Mouse (Mus musculus) intestine, embryonic 15.5 days (tissue): ENCODE measurements around the gene Ssbp3. TPM values are rescaled to one million over a fixed set of nuclear protein-coding genes. Genes with fewer than 3 reads are reported as not detected.

Experiments
- ATAC-seq: fragments of 200-750 bp; cut with Nextera tagmentation; 2 replicates; pipeline ENCODE4 v1.8.0; 2017; ENCODE audit warnings: moderate TSS enrichment, moderate library complexity
- H3K27ac ChIP-seq: fragments of 300-500 bp; sonication (generic); 2 replicates; pipeline ENCODE4 v1.5.1; 2015; ENCODE audit warnings: mild to moderate bottlenecking, inconsistent platforms
- H3K27me3 ChIP-seq: fragments of 300-500 bp; sonication (generic); replicated peaks from 2 replicates; pipeline ENCODE4 v1.6.1; 2015; ENCODE audit warnings: inconsistent platforms
- H3K36me3 ChIP-seq: fragments of 300-500 bp; sonication (generic); 2 replicates; pipeline ENCODE4 v1.6.1; 2015; ENCODE audit warnings: inconsistent platforms
- H3K4me1 ChIP-seq: fragments of 300-500 bp; sonication (generic); replicated peaks from 2 replicates; pipeline ENCODE4 v1.6.1; 2015; ENCODE audit warnings: inconsistent platforms
- H3K4me2 ChIP-seq: fragments of 300-500 bp; sonication (generic); replicated peaks from 2 replicates; pipeline ENCODE4 v1.6.1; 2015; ENCODE audit warnings: mild to moderate bottlenecking, inconsistent platforms
- H3K4me3 ChIP-seq: fragments of 300-500 bp; sonication (generic); replicated peaks from 2 replicates; pipeline ENCODE4 v1.5.1; 2015; ENCODE audit warnings: inconsistent platforms
- H3K9ac ChIP-seq: fragments of 300-500 bp; sonication (generic); 2 replicates; pipeline ENCODE4 v1.6.1; 2015; ENCODE audit warnings: inconsistent platforms
- H3K9me3 ChIP-seq: fragments of 300-500 bp; sonication (generic); 2 replicates; pipeline ENCODE4 v1.6.1; 2016; ENCODE audit warnings: inconsistent platforms
- WGBS: fragments of 180-500 bp; shearing (Covaris S2); methylation state at CpG from one replicate; pipeline ENCODE4 v1.1.7; 2015; 5-methylcytosine and 5-hydroxymethylcytosine counted together
- polyA plus RNA-seq: library from polyadenylated mRNA; unstranded; fragments of >200 nt; fragmentation: Nextera tagmentation; extraction: Ambion mirVana; gene quantifications from 2 replicates; pipeline ENCODE4 v1.2.1, GENCODE M21; 2015

Ssbp3 gene
- polyA plus RNA-seq, 1 experiment from 2014 or later = 86.0 TPM

GRCm38 (mm10) chr4:106953760-106954159 is 43.3 kb downstream of the Ssbp3 start:
- H3K27ac ChIP-seq = no peak overlapping the region
- H3K4me2 ChIP-seq = no peak overlapping the region
- H3K36me3 ChIP-seq = no peaks in the 10 kb centered on the region
- ATAC-seq = no peak
- H3K4me1 ChIP-seq = peaks cover 56% of the 10 kb centered on the region
- H3K27me3 ChIP-seq = no peaks in the 10 kb centered on the region
- H3K9me3 ChIP-seq = no peaks in the 10 kb centered on the region
- H3K4me3 ChIP-seq = no peak overlapping the region
- H3K9ac ChIP-seq = no peak overlapping the region
- 82% methylated on average over 5 of the region's 5 CpGs for WGBS

- WGBS = 32% methylated on average over 19 of the region's 19 CpGs
- Histone ChIP-seq H3K4me2 (no peak overlapping the region), H3K4me1 (peaks cover 57% of the 10 kb centered on the region), H3K36me3 (no peaks in the 10 kb centered on the region), H3K4me3 (no peak overlapping the region), H3K27me3 (no peaks in the 10 kb centered on the region), H3K27ac (peak overlapping the region; percentile 34; the same call in 1 of the 2 replicates), H3K9me3 (no peaks in the 10 kb centered on the region), H3K9ac (no peak overlapping the region)
- ATAC-seq = peak; percentile 35
These were observed 45.5 kb downstream of the Ssbp3 start for GRCm38 (mm10) chr4:106955729-106956712.

GRCm38 (mm10) chr4:106958117-106958516 is 47.6 kb downstream of the Ssbp3 start:
- Histone ChIP-seq H3K27ac (peak overlapping the region; percentile 40; the same call in 1 of the 2 replicates), H3K36me3 (no peaks in the 10 kb centered on the region), H3K9me3 (no peaks in the 10 kb centered on the region), H3K4me3 (no peak overlapping the region), H3K9ac (no peak overlapping the region), H3K27me3 (no peaks in the 10 kb centered on the region), H3K4me2 (no peak overlapping the region), H3K4me1 (peaks cover 72% of the 10 kb centered on the region)
- 63% methylated on average over 2 of the region's 2 CpGs for WGBS
- ATAC-seq = no peak

- 60% methylated on average over 3 of the region's 3 CpGs for WGBS
- no peak for ATAC-seq
- no peaks in the 10 kb centered on the region for H3K27me3 ChIP-seq
- H3K27ac ChIP-seq = peak overlapping the region; percentile 40; the same call in 1 of the 2 replicates
- peaks cover 74% of the 10 kb centered on the region for H3K4me1 ChIP-seq
- H3K4me3 ChIP-seq = no peak overlapping the region
- H3K9ac ChIP-seq = no peak overlapping the region
- H3K36me3 ChIP-seq = no peaks in the 10 kb centered on the region
- H3K9me3 ChIP-seq = no peaks in the 10 kb centered on the region
- no peak overlapping the region for H3K4me2 ChIP-seq
These were observed 48.1 kb downstream of the Ssbp3 start for GRCm38 (mm10) chr4:106958561-106958960.

GRCm38 (mm10) chr4:106959506-106960302 is 49.2 kb downstream of the Ssbp3 start:
- H3K4me3 ChIP-seq = no peak overlapping the region
- no peak overlapping the region for H3K9ac ChIP-seq
- H3K36me3 ChIP-seq = no peaks in the 10 kb centered on the region
- no peak overlapping the region for H3K4me2 ChIP-seq
- 0 out of 2 replicates have a peak overlapping the region, but pooled peaks have one; percentile 10 for H3K27ac ChIP-seq
- H3K4me1 ChIP-seq = peaks cover 84% of the 10 kb centered on the region
- 42% methylated on average over 12 of the region's 12 CpGs for WGBS
- peak; percentile 26 for ATAC-seq
- H3K9me3 ChIP-seq = no peaks in the 10 kb centered on the region
- H3K27me3 ChIP-seq = no peaks in the 10 kb centered on the region

GRCm38 (mm10) chr4:106960476-106960875 is 50.0 kb downstream of the Ssbp3 start:
- Histone ChIP-seq H3K9ac (no peak overlapping the region), H3K36me3 (no peaks in the 10 kb centered on the region), H3K27ac (no peak overlapping the region), H3K4me2 (no peak overlapping the region), H3K27me3 (no peaks in the 10 kb centered on the region), H3K4me1 (peaks cover 83% of the 10 kb centered on the region), H3K9me3 (no peaks in the 10 kb centered on the region), H3K4me3 (no peak overlapping the region)
- no peak for ATAC-seq
- WGBS = 85% methylated on average over 2 of the region's 2 CpGs

- no peak overlapping the region for H3K4me3 ChIP-seq
- no peaks in the 10 kb centered on the region for H3K9me3 ChIP-seq
- H3K27me3 ChIP-seq = no peaks in the 10 kb centered on the region
- 84% methylated on average over 1 of the region's 1 CpGs for WGBS
- ATAC-seq = no peak
- H3K36me3 ChIP-seq = no peaks in the 10 kb centered on the region
- H3K27ac ChIP-seq = no peak overlapping the region
- no peak overlapping the region for H3K4me2 ChIP-seq
- peaks cover 75% of the 10 kb centered on the region for H3K4me1 ChIP-seq
- H3K9ac ChIP-seq = no peak overlapping the region
These were observed 50.8 kb downstream of the Ssbp3 start for GRCm38 (mm10) chr4:106961321-106961720.

- Histone ChIP-seq H3K4me1 (peaks cover 49% of the 10 kb centered on the region), H3K9me3 (no peaks in the 10 kb centered on the region), H3K9ac (no peak overlapping the region), H3K27me3 (no peaks in the 10 kb centered on the region), H3K4me3 (no peak overlapping the region), H3K36me3 (no peaks in the 10 kb centered on the region), H3K27ac (no peak overlapping the region), H3K4me2 (no peak overlapping the region)
- ATAC-seq = no peak
- whole genome bisulfite sequencing = 57% methylated on average over 9 of the region's 9 CpGs
These were observed 53.9 kb downstream of the Ssbp3 start for GRCm38 (mm10) chr4:106964356-106964755.

- peaks cover 45% of the 10 kb centered on the region for H3K4me1 ChIP-seq
- no peak overlapping the region for H3K4me2 ChIP-seq
- H3K27me3 ChIP-seq = no peaks in the 10 kb centered on the region
- ATAC-seq = no peak
- H3K9me3 ChIP-seq = no peaks in the 10 kb centered on the region
- no peak overlapping the region for H3K9ac ChIP-seq
- WGBS = 68% methylated on average over 10 of the region's 10 CpGs
- H3K36me3 ChIP-seq = no peaks in the 10 kb centered on the region
- no peak overlapping the region for H3K4me3 ChIP-seq
- H3K27ac ChIP-seq = no peak overlapping the region
These were observed 54.5 kb downstream of the Ssbp3 start for GRCm38 (mm10) chr4:106964996-106965395.

GRCm38 (mm10) chr4:106966443-106966842 is 55.9 kb downstream of the Ssbp3 start:
- Histone ChIP-seq H3K9ac (no peak overlapping the region), H3K27me3 (no peaks in the 10 kb centered on the region), H3K4me2 (no peak overlapping the region), H3K4me3 (no peak overlapping the region), H3K27ac (no peak overlapping the region), H3K9me3 (no peaks in the 10 kb centered on the region), H3K36me3 (no peaks in the 10 kb centered on the region), H3K4me1 (peaks cover 47% of the 10 kb centered on the region)
- WGBS = 80% methylated on average over 3 of the region's 3 CpGs
- ATAC-seq = no peak

- no peak overlapping the region for H3K27ac ChIP-seq
- no peak overlapping the region for H3K4me2 ChIP-seq
- H3K9ac ChIP-seq = no peak overlapping the region
- 82% methylated on average over 8 of the region's 8 CpGs for WGBS
- H3K4me1 ChIP-seq = peaks cover 36% of the 10 kb centered on the region
- no peak overlapping the region for H3K4me3 ChIP-seq
- no peaks in the 10 kb centered on the region for H3K27me3 ChIP-seq
- no peaks in the 10 kb centered on the region for H3K36me3 ChIP-seq
- no peaks in the 10 kb centered on the region for H3K9me3 ChIP-seq
- no peak for ATAC-seq
These were observed 58.4 kb downstream of the Ssbp3 start for GRCm38 (mm10) chr4:106968910-106969309.

GRCm38 (mm10) chr4:106970786-106971185 is 60.3 kb downstream of the Ssbp3 start:
- H3K9me3 ChIP-seq = no peaks in the 10 kb centered on the region
- H3K4me3 ChIP-seq = no peak overlapping the region
- H3K27ac ChIP-seq = 0 out of 2 replicates have a peak overlapping the region, but pooled peaks have one; percentile 6
- no peak overlapping the region for H3K9ac ChIP-seq
- no peaks in the 10 kb centered on the region for H3K36me3 ChIP-seq
- H3K4me1 ChIP-seq = peaks cover 35% of the 10 kb centered on the region
- 63% methylated on average over 7 of the region's 7 CpGs for WGBS
- no peak for ATAC-seq
- no peak overlapping the region for H3K4me2 ChIP-seq
- H3K27me3 ChIP-seq = no peaks in the 10 kb centered on the region
